21 mouse cellular contexts compared by ENCODE assay signal in genomic region chr1:88968142-88968541, GRCm38 (mm10).
"Had no signal": no experiment of that assay in that cellular context is flagged by ENCODE, and none has a peak within 500 bp of the region (broad histone marks: within the 10 kb centered on the region; RNA-seq: fewer than 3 reads in every experiment).

No protein-coding gene starts in this region.

- H3K4me1 ChIP-seq: limb, embryonic 12.5 days; limb, embryonic 15.5 days; liver, embryonic 12.5 days; liver, embryonic 15.5 days; lung, embryonic 15.5 days; midbrain, embryonic 15.5 days; neural tube, embryonic 12.5 days; neural tube, embryonic 15.5 days had no signal

- H3K36me3 ChIP-seq: kidney, embryonic 15.5 days; limb, embryonic 12.5 days; limb, embryonic 15.5 days; liver, embryonic 12.5 days; liver, embryonic 15.5 days; lung, embryonic 15.5 days; midbrain, embryonic 12.5 days; midbrain, embryonic 15.5 days; neural tube, embryonic 12.5 days; neural tube, embryonic 15.5 days had no signal

- H3K9me3 ChIP-seq: kidney, embryonic 15.5 days; limb, embryonic 12.5 days; limb, embryonic 15.5 days; liver, embryonic 15.5 days; lung, embryonic 15.5 days; midbrain, embryonic 12.5 days; midbrain, embryonic 15.5 days; neural tube, embryonic 12.5 days; neural tube, embryonic 15.5 days had no signal

- DNase-seq: kidney, adult 11 months; kidney, adult 8-10 months; kidney, postnatal 14 days; kidney, postnatal 4 days; left cerebral cortex, postnatal 4 days; right cerebral cortex, adult 18-20 months; right cerebral cortex, postnatal 14 days; right cerebral cortex, postnatal 4 days; thymus, adult 18-20 months; thymus, postnatal 36 days had no signal

- ATAC-seq: liver, embryonic 12.5 days; midbrain, embryonic 15.5 days had no signal

- H3K27ac ChIP-seq: kidney, embryonic 15.5 days; limb, embryonic 12.5 days; limb, embryonic 15.5 days; liver, embryonic 12.5 days; liver, embryonic 15.5 days; lung, embryonic 15.5 days; macrophage; midbrain, embryonic 12.5 days; midbrain, embryonic 15.5 days; neural tube, embryonic 12.5 days; neural tube, embryonic 15.5 days had no signal

- H3K4me2 ChIP-seq: kidney, embryonic 15.5 days; limb, embryonic 12.5 days; limb, embryonic 15.5 days; liver, embryonic 12.5 days; liver, embryonic 15.5 days; lung, embryonic 15.5 days; midbrain, embryonic 12.5 days; midbrain, embryonic 15.5 days; neural tube, embryonic 12.5 days; neural tube, embryonic 15.5 days had no signal

- H3K27me3 ChIP-seq: kidney, embryonic 15.5 days; limb, embryonic 12.5 days; limb, embryonic 15.5 days; liver, embryonic 12.5 days; liver, embryonic 15.5 days; lung, embryonic 15.5 days; midbrain, embryonic 15.5 days; neural tube, embryonic 12.5 days; neural tube, embryonic 15.5 days had no signal

- H3K4me3 ChIP-seq: kidney, embryonic 15.5 days; limb, embryonic 12.5 days; limb, embryonic 15.5 days; liver, embryonic 12.5 days; liver, embryonic 15.5 days; lung, embryonic 15.5 days; midbrain, embryonic 12.5 days; midbrain, embryonic 15.5 days; neural tube, embryonic 12.5 days; neural tube, embryonic 15.5 days had no signal

- H3K9ac ChIP-seq: kidney, embryonic 15.5 days; limb, embryonic 12.5 days; limb, embryonic 15.5 days; liver, embryonic 12.5 days; liver, embryonic 15.5 days; lung, embryonic 15.5 days; midbrain, embryonic 12.5 days; midbrain, embryonic 15.5 days; neural tube, embryonic 12.5 days; neural tube, embryonic 15.5 days had no signal
